Mouse (Mus musculus): ENCODE measurements around the gene Phlpp1.

DNA sequence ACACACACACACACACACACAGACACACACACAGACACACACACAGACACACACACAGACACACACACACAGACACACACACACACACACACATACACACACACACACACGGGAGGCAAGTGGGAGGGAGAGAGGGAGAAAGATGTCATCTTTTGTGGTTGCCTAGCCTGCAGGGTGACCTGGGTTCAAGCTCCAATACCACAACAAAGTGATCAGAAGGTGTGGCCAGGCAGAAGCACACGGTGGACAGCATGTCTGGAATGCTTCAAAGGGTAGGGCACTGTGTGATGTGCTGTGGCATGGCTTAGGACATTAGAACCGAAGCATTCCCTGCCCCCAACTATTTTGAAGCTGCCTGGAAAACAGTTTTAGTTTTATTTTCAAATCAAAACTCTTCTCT, 2.8 kb upstream of the Phlpp1 start:
- TF ChIP-seq POLR2A (IDR thresholded peaks at IDR 0.05; ENCODE audit: insufficient read depth, low read depth, low read length) (no peak), CTCF (IDR thresholded peaks at IDR 0.05; ENCODE audit: insufficient read depth, low read depth, low read length) (no peak)
